Comparison of ENCODE assay signal across 12 mouse cellular contexts in genomic region chr6:99945691-99946090, GRCm38 (mm10).
"Had no signal": no experiment of that assay in that cellular context is flagged by ENCODE, and none has a peak within 500 bp of the region (broad histone marks: within the 10 kb centered on the region; RNA-seq: fewer than 3 reads in every experiment).

No protein-coding gene starts in this region.

- DNase-seq: left cerebral cortex, postnatal 4 days; liver; liver, embryonic 13.5 days; liver, postnatal 0 days; lung, adult 18-20 months; lung, adult 2 months; lung, embryonic 14.5 days; lung, postnatal 10 days; lung, postnatal 14 days; lung, postnatal 36 days; lung, postnatal 4 days; midbrain, embryonic 14.5 days had no signal
